Mouse (Mus musculus): ENCODE results near the gene Gm45618. TPM values are rescaled to one million over a fixed set of nuclear protein-coding genes. Genes with fewer than 3 reads are reported as not detected.

Gm45618 gene
- not detected in 4 replicates for total RNA-seq (2023)

DNA sequence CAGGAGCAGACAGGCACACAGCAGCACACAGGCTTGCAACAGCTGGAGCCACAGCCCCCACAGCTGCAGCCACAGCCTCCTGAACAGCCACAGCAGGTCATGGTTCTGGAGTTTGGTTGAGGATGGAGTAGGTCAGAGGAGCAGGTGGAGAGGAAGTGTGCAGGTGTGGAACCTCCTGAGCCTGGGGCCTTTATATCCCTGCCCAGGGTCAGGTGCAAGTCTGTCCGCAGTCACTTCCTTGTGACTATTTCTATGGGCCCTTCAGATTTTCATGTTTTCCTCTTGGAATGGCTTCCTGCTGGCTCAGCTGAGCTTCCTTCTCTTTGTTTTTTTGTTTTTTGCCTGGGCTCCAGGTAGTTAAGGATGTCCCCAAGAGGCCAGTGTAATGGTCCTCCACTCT is at the start of gene Gm45618:
Gm45618 (minus strand) TSS at position 101 of the 400 bp plus-strand sequence.

DNA sequence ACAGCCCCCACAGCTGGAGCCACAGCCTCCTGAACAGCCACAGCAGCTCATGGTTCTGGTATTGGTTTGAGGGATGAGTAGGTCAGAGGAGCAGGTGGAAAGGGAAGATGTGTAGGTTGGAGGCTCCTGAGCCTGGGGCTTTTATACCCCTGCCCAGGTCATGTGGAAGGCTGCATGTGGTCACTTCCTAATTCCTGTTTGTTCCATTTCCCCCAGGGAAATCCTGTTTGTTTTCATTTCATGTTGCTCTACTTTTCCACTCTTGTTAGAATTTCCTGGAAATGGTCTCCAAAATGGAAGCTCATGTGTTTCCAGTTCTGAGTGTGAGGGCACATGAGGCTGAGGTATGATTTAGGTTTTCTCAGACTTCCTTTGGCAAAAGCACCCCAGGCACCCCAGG is 45.1 kb upstream of the Gm45618 start, which contains the start of gene Gm4553:
Gm4553 (minus strand) TSS at position 101 of the 400 bp plus-strand sequence.

DNA sequence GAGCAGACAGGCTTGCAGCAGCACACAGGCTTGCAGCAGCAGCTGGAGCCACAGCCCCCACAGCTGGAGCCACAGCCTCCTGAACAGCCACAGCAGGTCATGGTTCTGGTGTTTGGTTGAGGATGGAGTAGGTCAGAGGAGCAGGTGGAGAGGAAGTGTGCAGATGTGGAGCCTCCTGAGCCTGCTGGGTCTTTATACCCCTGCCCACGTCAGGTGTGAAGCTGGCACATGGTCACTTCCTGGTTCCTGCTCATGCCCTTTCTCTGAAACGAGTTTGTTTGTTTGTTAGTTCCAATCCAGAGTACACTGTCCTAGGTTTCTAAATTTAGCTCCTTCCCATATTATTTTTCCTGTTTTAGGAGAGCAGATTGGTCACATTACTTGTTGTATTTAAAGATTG is 36.5 kb upstream of the Gm45618 start, which contains the start of gene Gm29735:
Gm29735 (minus strand) TSS at position 101 of the 400 bp plus-strand sequence.

DNA sequence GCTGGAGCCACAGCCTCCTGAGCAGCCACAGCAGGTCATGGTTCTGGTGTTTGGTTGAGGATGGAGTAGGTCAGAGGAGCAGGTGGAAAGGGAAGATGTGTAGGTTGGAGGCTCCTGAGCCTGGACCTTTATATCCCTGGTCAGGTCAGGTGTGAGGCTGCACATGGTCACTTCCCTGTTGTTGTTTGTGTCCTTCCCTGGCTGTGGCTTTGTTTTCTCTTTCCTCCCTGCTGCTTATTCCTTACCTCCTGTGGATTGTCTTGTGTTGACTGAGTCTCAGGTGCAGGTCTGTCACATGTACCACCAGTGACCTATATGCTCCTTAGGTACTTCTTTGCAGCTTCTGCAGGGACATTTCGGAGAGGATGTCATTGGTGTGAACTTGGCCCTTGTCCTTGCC is 24.0 kb upstream of the Gm45618 start, which contains the start of gene Gm45337:
Gm45337 (minus strand) TSS at position 101 of the 400 bp plus-strand sequence.

GRCm38 (mm10) chr7:142135934-142136333 is 15.4 kb upstream of the Gm45618 start, which contains the start of gene Gm39115:
Gm39115 (minus strand) TSS chr7:142136034.

GRCm38 (mm10) chr7:142095183-142095931 is 25.2 kb downstream of the Gm45618 start, which contains the start of gene Dusp8:
Dusp8 (minus strand) TSS chr7:142095843.

Other genes starting within 250 kb of the Gm45618 start
- gene Tollip, start 202.2 kb downstream of the Gm45618 start, total RNA-seq (2023) = 67.8 to 75.1 TPM (median 73.5 TPM) in 4 replicates
- not detected in 4 replicates for gene Brsk2, start 171.0 kb downstream of the Gm45618 start, total RNA-seq (2023)
- gene Mob2, start 59.7 kb downstream of the Gm45618 start, total RNA-seq (2023) = 33.3 to 45.7 TPM (median 40.9 TPM) in 4 replicates
- 4.6 to 6.7 TPM (median 5.9 TPM) in 4 replicates for gene Dusp8, start 24.9 kb downstream of the Gm45618 start, total RNA-seq (2023)
- not detected in 4 replicates for gene Gm39115, start 15.3 kb upstream of the Gm45618 start, total RNA-seq (2023)
- gene Gm45337, start 23.9 kb upstream of the Gm45618 start, total RNA-seq (2023) = not detected in 4 replicates
- gene Gm29735, start 36.4 kb upstream of the Gm45618 start, total RNA-seq (2023) = not detected in 4 replicates
- not detected in 4 replicates for gene Gm4553, start 45.0 kb upstream of the Gm45618 start, total RNA-seq (2023)
- gene Krtap5-2, start 55.3 kb upstream of the Gm45618 start, total RNA-seq (2023) = not detected in 4 replicates
- not detected in 4 replicates for gene Gm10153, start 69.7 kb upstream of the Gm45618 start, total RNA-seq (2023)
- not detected in 4 replicates for gene Krtap5-3, start 80.6 kb upstream of the Gm45618 start, total RNA-seq (2023)
- not detected in 4 replicates for gene Gm7579, start 91.1 kb upstream of the Gm45618 start, total RNA-seq (2023)
- not detected in 4 replicates for gene Krtap5-5, start 109.2 kb upstream of the Gm45618 start, total RNA-seq (2023)
- gene Gm40460, start 120.3 kb upstream of the Gm45618 start, total RNA-seq (2023) = not detected in 4 replicates
- not detected in 4 replicates for gene Gm2431, start 137.6 kb upstream of the Gm45618 start, total RNA-seq (2023)
- not detected in 4 replicates for gene Gm4559, start 153.6 kb upstream of the Gm45618 start, total RNA-seq (2023)
- gene Krtap5-1, start 176.4 kb upstream of the Gm45618 start, total RNA-seq (2023) = not detected in 4 replicates
- not detected in 4 replicates for gene Krtap5-4, start 182.8 kb upstream of the Gm45618 start, total RNA-seq (2023)